Mouse (Mus musculus) hindlimb bud, embryonic 11.5 days (tissue): Measurements from ENCODE around the gene Nmnat2.
"Not testable (repeated sequence)": the region's sequence is repeated elsewhere in the genome, so short reads cannot be mapped to it uniquely, and the experiment has no call there.

Source experiments
- DNase-seq: peaks from one replicate; pipeline ENCODE4 v3.0.0-alpha.2; 2012; ENCODE audit warnings: low read depth, low spot score; ENCODE audit errors: extremely low spot score

Nmnat2 gene

DNA sequence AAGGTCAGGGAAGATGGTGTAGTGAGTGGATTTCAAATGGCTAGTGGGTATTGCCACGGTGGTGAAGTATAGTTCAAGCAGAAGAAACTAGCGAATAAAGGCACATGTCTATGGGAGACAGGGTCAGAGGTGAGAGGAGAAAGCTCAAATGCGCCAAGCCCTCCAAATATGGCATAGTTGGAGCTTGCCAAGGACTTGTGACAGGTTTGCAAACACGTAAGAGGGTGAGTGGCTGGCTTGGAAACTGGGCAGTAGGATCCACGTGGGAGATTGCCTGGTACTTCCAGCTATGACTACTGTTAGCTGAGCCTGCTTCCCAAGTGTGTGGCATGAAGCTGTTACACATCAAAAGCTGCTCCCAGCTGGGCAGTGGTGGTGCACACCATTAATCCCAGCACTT, 96.7 kb downstream of the Nmnat2 start:
- DNase-seq: no peak

GRCm38 (mm10) chr1:153053619-153054018, 98.8 kb downstream of the Nmnat2 start:
- no peak for DNase-seq

DNA sequence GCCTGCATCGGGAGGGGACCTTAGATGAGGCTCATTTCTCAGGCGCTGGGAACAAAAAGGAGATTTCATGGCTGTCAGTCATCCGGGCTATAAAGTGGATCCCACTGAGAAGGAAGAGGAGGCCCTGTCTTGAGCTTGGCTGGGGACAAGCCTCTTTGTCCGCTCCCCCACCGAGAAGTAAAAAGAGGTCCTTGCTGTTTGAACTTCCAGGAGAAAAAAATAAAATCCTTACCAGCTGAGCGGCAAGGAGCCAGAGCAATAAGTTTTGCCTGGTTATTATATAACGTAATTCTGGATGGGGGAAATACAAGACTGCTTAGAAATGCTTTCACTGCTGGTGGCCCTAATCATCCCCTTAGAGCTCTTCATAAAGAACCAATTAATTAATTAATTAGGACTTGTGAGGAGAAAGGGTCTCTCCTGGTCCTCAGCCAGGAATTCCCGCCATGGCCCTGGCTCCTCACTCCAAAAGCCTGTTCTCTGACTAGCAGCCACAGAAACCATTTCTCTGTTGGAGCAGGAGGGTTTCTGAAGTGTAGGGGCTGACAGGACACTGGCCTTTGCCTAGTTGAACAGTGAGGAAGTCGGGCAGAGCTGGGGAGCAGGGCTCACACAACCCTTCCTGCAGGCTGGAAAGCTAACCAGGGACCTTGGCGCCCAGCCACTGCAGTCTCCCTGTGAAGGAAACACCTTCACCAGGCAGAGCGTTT, 99.5 kb downstream of the Nmnat2 start:
- no peak for DNase-seq

- DNase-seq: no peak
Observed at GRCm38 (mm10) chr1:153058290-153058689, 103.5 kb downstream of the Nmnat2 start.

DNA sequence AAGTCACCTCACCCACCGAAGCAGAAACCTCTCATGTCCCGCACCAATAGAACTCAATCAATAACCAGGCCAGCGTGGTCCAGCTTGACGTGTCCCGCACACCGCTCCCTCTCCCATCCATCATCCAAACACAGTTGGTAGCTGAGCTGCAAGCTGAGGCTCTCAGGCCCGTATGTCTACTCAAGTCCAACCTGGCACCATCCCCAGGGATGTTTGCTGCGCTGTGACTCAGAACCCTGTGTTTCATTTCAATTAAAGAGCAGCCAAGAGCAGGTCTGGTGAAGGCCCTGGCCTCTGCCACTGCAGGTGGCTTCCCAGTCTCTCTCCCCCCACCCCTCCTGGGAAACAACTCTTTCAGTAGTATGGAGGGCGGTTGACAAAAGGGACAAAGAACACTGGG, 104.8 kb downstream of the Nmnat2 start:
- no peak for DNase-seq

DNA sequence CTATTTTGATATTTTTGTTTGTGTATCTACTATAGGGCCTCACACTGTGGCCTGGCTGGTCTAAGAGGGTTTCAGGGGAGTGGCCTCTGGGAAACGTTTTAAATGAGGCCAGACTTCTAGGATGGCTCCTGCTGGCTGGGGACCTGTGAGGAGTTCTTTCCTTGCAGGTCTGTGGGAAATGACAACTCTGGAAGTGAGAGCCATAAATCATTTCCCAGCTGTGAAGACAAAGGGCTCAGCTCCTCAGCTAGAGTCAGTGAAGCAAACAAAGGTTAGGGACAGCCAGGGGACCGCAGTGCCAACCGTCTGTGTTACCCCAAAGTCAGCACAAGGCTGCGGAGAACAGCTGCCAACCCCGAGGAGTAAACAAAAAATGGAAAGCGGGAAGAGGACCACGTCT, 107.8 kb downstream of the Nmnat2 start:
- peak; percentile 44 for DNase-seq

DNA sequence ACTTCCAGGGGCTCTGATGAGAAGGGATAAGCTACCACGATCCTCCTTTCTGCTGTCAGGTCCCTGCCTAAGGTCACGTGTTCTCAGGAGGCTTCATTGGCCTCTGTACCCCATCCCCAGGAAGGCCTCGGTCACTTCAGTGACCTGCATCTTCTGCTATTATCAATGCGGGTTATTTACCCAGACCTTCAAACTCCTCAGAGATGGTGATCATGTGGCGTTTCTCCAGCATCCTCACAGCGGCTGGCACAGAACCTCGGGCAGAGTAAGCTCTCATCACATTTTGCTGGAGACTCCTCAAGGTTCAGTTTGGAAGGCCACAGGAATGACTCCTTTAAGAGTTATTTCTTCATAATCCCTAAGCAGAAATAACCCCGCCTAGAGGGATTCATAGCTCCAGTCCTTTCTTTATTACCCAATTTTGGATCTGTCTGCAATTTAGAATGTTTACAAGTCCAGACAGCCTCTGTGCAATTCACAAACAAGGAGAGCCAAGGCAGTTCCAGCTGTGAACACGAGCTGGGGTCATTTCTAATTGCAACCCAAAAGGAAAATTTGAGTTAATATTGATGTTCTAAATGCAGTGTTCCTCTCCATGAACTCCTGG, 110.1 kb downstream of the Nmnat2 start:
- DNase-seq: no peak

DNA sequence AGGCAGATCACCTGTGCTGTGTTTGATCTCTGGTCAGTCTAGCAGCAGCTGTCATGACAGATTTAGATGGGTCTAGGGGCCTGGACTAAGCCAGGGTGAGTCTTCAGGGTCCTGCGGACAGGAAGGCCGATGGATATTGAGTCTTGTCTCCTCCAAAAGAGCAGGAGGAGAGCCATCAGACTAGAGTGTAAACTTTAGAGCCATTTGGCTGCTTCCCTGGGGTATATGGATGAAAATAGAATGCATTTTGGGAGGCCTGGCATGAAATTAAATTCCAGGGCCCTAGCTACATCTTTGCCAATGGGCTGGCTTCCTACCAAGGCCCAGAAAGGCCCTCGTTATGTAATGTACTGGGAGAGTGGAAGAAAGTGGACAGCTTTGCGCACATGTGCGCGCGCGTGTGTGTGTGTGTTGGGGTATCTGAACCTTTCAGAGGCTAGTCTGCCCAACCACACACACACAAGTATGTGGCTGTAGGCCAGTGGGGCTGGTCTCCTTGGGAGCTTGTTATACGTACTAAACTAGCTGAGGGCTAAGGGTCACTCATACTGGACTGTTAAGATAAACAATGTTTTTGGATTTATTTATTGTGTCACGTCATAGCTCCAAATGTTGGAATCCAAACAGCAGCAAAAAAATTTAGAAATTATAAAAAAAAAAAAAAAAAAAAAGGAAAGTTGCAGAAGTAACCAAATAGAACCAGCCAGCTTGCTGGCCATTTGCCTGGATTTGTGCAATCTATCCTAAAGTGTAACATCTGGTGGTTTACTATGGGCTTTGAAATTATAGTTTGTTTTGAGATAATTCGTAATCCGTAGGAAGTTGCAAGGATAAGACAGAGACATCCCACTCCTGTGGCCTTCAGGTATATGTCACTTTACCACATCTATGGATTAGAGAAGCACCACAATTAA, 110.9 kb downstream of the Nmnat2 start:
- no peak for DNase-seq

- DNase-seq: no peak
Observed at GRCm38 (mm10) chr1:153066387-153066781, 111.6 kb downstream of the Nmnat2 start.

DNA sequence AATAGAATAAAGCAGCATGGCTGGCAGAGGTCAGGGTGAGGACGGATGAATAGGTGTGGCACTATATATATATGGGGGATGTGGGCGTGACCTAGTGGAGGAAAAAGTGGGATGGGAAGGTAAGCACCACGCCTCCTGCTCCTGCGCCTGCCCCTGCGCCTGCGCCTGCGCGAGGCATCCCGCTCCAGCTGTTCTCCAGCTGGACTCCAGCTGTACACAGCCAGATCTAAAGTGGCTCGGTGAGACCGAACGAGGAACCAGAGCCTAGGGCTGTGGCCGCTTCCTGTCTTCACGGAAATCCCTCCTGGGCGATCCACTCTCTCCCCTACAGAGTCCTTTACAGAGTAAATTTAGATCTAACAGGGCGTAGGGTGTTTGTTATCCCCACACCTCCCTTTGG, 116.8 kb downstream of the Nmnat2 start:
- DNase-seq: no peak

- no peak for DNase-seq
Observed at GRCm38 (mm10) chr1:153071995-153072394, 117.2 kb downstream of the Nmnat2 start.

- DNase-seq: no peak
Observed at GRCm38 (mm10) chr1:153072711-153073110, 117.9 kb downstream of the Nmnat2 start.

- no peak for DNase-seq
Observed at GRCm38 (mm10) chr1:153073441-153073840, 118.6 kb downstream of the Nmnat2 start.

DNA sequence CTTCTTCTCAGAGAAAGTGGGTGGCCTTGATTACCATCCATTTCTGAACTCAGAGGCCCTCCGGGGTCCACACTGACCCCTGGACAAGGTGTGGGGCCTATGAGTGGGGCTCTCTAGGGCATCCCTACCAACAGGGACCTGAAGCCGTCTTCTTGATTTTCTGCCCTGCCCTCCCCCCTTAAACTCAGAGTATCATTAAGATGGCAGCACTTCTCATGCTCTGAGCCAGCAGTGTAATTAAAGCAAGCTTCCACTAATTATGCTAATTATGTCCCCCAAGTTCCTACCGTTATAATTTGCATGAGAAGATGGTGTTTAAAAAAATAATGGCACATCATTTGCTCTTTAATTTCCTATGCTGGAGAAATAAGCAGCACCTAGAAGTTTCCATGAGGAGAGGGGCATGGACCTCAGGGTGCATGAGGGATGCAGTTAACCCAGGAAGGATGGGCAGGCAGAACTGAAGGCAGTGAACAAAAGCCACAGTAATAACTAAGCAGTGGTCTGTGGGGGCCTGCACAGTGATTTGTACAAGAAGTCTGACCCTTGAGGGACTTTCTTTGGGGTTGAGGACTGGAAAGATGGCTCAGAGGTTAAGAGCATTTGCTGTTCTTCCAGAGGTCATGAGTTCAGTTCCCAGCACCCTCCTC, 120.4 kb downstream of the Nmnat2 start:
- DNase-seq: no peak

DNA sequence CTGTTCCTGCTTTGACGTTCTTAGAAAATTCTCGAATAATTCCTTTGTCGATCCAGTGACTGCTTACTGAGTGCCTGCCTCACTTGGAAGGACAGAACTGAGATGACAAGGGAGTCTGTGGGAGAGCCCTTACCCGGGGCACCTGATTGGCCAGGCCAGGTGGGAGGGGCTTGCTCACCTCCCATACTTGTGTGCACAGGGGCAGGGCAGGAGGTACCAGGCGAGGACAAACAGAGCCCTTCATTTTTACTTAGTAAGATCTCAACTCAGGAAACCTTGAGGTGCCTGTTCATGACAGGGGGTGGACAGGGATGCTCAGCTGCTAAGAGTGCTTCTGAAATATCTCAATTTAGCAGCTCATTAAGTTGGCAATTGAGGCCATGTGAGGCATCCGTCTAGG, 121.2 kb downstream of the Nmnat2 start:
- DNase-seq: no peak

DNA sequence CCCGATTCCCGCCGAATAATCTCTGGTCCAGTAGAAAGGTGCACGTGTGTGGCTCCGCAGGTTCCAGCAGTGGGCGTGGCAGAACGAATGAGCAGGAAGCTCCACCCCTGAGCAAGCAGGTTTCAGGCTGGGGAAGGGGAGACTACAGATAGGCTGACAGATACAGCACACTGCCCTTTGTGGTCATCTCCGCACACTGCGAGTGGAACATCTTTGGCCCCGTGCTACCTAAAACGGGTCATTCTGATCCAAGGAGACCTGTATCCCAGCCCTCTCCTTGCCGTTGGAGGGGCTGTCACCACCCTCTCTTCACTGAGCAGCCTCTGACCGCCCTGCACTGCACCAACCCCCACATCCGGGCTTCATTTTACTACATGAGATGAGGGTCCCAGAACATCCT, 128.4 kb downstream of the Nmnat2 start:
- DNase-seq: not testable (repeated sequence)

DNA sequence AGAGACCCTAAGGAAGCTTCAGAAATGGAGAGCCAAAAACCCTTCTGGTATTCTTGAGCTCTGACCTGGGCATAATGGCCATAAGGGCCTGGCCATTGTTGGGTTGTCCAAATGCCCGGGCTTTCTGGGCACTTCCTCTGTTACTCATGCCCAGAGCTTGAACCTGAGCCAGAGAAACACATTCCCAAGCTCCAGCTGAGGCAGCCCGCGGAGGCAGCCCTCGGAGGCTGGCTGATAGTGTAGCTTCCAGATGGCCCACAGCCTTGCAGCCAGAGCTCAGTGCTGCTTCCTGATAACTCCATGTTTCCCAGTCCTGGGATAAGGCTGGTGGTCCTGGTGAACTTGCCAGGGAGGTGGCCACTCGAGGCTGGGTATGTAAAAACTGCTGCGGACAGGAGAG, 129.4 kb downstream of the Nmnat2 start:
- DNase-seq: no peak

DNA sequence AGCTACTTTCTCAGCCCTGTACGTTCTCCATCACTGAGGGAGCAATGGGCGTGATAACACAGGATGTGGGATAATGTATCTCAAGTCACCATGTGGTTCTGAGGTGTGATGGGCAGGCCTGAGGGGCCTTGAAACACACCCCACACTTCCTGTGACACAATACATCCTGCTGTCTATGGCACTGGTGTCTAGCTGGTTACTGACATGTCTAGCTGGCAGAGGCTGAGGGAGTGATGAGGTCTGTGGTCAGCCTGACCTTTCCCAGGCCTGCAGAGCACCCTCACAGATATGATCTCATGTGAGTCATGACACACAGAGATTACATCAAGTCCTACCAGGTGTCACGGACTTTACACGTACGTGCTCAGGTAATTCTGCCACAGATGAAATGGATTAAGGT, 130.4 kb downstream of the Nmnat2 start:
- DNase-seq: no peak

- DNase-seq: no peak
Observed at GRCm38 (mm10) chr1:153087771-153088170, 133.0 kb downstream of the Nmnat2 start.

- no peak for DNase-seq
Observed at GRCm38 (mm10) chr1:153090081-153090480, 135.3 kb downstream of the Nmnat2 start.

- no peak for DNase-seq
Observed at GRCm38 (mm10) chr1:153090807-153091206, 136.0 kb downstream of the Nmnat2 start.
